Mouse (Mus musculus) forebrain, embryonic 11.5 days (tissue): ENCODE results near the gene Rufy3. TPM values are rescaled to one million over a fixed set of nuclear protein-coding genes. Genes with fewer than 3 reads are reported as not detected.

ENCODE experiments used
- ATAC-seq: fragments of 200-750 bp; cut with Nextera tagmentation; replicated peaks from 2 replicates; pipeline ENCODE4 v1.8.0; 2017; ENCODE audit warnings: moderate TSS enrichment; ENCODE audit not compliant: low FRiP score
- DNase-seq: peaks from one replicate; pipeline ENCODE4 v3.0.0-alpha.2; 2017; ENCODE audit warnings: low spot score
- H3K27ac ChIP-seq: fragments of 300-500 bp; sonication (generic); 2 replicates; pipeline ENCODE4 v1.5.1; 2014; ENCODE audit warnings: low read depth, low read length
- H3K27me3 ChIP-seq: fragments of 300-500 bp; sonication (generic); 2 replicates; pipeline ENCODE4 v1.6.1; 2014; ENCODE audit warnings: mild to moderate bottlenecking, low read length, mixed read lengths; ENCODE audit not compliant: control insufficient read depth, insufficient read depth
- H3K36me3 ChIP-seq: fragments of 300-500 bp; sonication (generic); 2 replicates; pipeline ENCODE4 v1.6.1; 2014; ENCODE audit warnings: mild to moderate bottlenecking, low read length, moderate library complexity, mixed read lengths; ENCODE audit not compliant: control insufficient read depth, insufficient read depth
- H3K4me1 ChIP-seq: fragments of 300-500 bp; sonication (generic); replicated peaks from 2 replicates; pipeline ENCODE4 v1.6.1; 2014; ENCODE audit warnings: low read length, mixed read lengths; ENCODE audit not compliant: control insufficient read depth, insufficient read depth
- H3K4me2 ChIP-seq: fragments of 300-500 bp; sonication (generic); 2 replicates; pipeline ENCODE4 v1.6.1; 2014; ENCODE audit warnings: low read depth, mild to moderate bottlenecking, low read length, moderate library complexity, mixed read lengths; ENCODE audit not compliant: severe bottlenecking
- H3K4me3 ChIP-seq: fragments of 300-500 bp; sonication (generic); 2 replicates; pipeline ENCODE4 v1.5.1; 2014; ENCODE audit warnings: low read depth, low read length
- H3K9ac ChIP-seq: fragments of 300-500 bp; sonication (generic); 2 replicates; pipeline ENCODE4 v1.6.1; 2014; ENCODE audit warnings: low read length
- H3K9me3 ChIP-seq: fragments of 300-500 bp; sonication (generic); 2 replicates; pipeline ENCODE4 v1.6.1; 2016; ENCODE audit warnings: low read length, mixed read lengths; ENCODE audit not compliant: control insufficient read depth
- WGBS: fragments of 180-500 bp; shearing (Covaris S2); extraction: QIAGEN DNeasy Blood & Tissue Kit; methylation state at CpG from one replicate; pipeline ENCODE4 v1.1.7; 2014; 5-methylcytosine and 5-hydroxymethylcytosine counted together
- polyA plus RNA-seq: library from polyadenylated mRNA; unstranded; fragments of >200 nt; fragmentation: Nextera tagmentation; extraction: Ambion mirVana; gene quantifications from 2 replicates; pipeline ENCODE4 v1.2.1, GENCODE M21; 2014

The Rufy3 gene
- polyA plus RNA-seq, 1 experiment from 2014 or later: 96.9 TPM

- WGBS: 80% methylated on average over 6 of the region's 6 CpGs
Observed at GRCm38 (mm10) chr5:88691506-88692095, 126.8 kb downstream of the Rufy3 start.

GRCm38 (mm10) chr5:88692586-88692985, 127.7 kb downstream of the Rufy3 start:
- Histone ChIP-seq H3K4me2 (no peak overlapping the region), H3K36me3 (no peaks in the 10 kb centered on the region), H3K9me3 (no peaks in the 10 kb centered on the region), H3K9ac (no peak overlapping the region), H3K27ac (no peak overlapping the region), H3K27me3 (no peaks in the 10 kb centered on the region), H3K4me1 (no peaks in the 10 kb centered on the region), H3K4me3 (no peak overlapping the region)
- WGBS: 84% methylated on average over 4 of the region's 4 CpGs
- ATAC-seq (no peak), DNase-seq (no peak)

More at GRCm38 (mm10) chr5:88691506-88692095, 126.8 kb downstream of the Rufy3 start:
- Histone ChIP-seq H3K4me3 (no peak overlapping the region), H3K4me1 (no peaks in the 10 kb centered on the region), H3K4me2 (no peak overlapping the region), H3K36me3 (no peaks in the 10 kb centered on the region), H3K27ac (no peak overlapping the region), H3K27me3 (no peaks in the 10 kb centered on the region), H3K9ac (no peak overlapping the region), H3K9me3 (no peaks in the 10 kb centered on the region)
- DNase-seq: no peak
- no peak for ATAC-seq

GRCm38 (mm10) chr5:88693057-88693456, 128.2 kb downstream of the Rufy3 start:
- ATAC-seq (no peak), DNase-seq (no peak)
- Histone ChIP-seq H3K4me2 (no peak overlapping the region), H3K4me1 (no peaks in the 10 kb centered on the region), H3K9ac (no peak overlapping the region), H3K27me3 (no peaks in the 10 kb centered on the region), H3K4me3 (no peak overlapping the region), H3K27ac (no peak overlapping the region), H3K9me3 (no peaks in the 10 kb centered on the region), H3K36me3 (no peaks in the 10 kb centered on the region)

- Histone ChIP-seq H3K9ac (no peak overlapping the region), H3K27me3 (no peaks in the 10 kb centered on the region), H3K4me1 (no peaks in the 10 kb centered on the region), H3K27ac (no peak overlapping the region), H3K36me3 (no peaks in the 10 kb centered on the region), H3K4me3 (no peak overlapping the region), H3K9me3 (no peaks in the 10 kb centered on the region), H3K4me2 (no peak overlapping the region)
- ATAC-seq: peak; percentile 33; the same call in 1 of the 2 replicates
- 87% methylated on average over 5 of the region's 5 CpGs for WGBS
- DNase-seq: no peak
Observed at GRCm38 (mm10) chr5:88697291-88697690, 132.5 kb downstream of the Rufy3 start.

- H3K27ac ChIP-seq: no peak overlapping the region
- no peaks in the 10 kb centered on the region for H3K36me3 ChIP-seq
- H3K27me3 ChIP-seq: no peaks in the 10 kb centered on the region
- DNase-seq (no peak), ATAC-seq (no peak)
- H3K4me3 ChIP-seq: no peak overlapping the region
- 73% methylated on average over 4 of the region's 4 CpGs for WGBS
- no peaks in the 10 kb centered on the region for H3K4me1 ChIP-seq
- H3K4me2 ChIP-seq: no peak overlapping the region
- no peaks in the 10 kb centered on the region for H3K9me3 ChIP-seq
- H3K9ac ChIP-seq: no peak overlapping the region
Observed at GRCm38 (mm10) chr5:88699251-88699913, 134.5 kb downstream of the Rufy3 start.

Other genes starting within 250 kb of the Rufy3 start
- not detected in 2 replicates for gene Prol1, start 247.7 kb upstream of the Rufy3 start, polyA plus RNA-seq
- not detected in 2 replicates for gene Amtn, start 188.9 kb upstream of the Rufy3 start, polyA plus RNA-seq
- not detected in 2 replicates for gene Ambn, start 109.0 kb upstream of the Rufy3 start, polyA plus RNA-seq
- not detected in 2 replicates for gene Enam, start 77.1 kb upstream of the Rufy3 start, polyA plus RNA-seq
- 0.48 TPM in 1 of 2 replicates, not detected in the other for gene Jchain, start 37.1 kb upstream of the Rufy3 start, polyA plus RNA-seq
- 74.4 and 77.6 TPM in 2 replicates for gene Utp3, start 10.6 kb upstream of the Rufy3 start, polyA plus RNA-seq
- 101 and 108 TPM in 2 replicates for gene Grsf1, start 111.1 kb downstream of the Rufy3 start, polyA plus RNA-seq
- 19.8 and 22.6 TPM in 2 replicates for gene Mob1b, start 155.8 kb downstream of the Rufy3 start, polyA plus RNA-seq
- gene Dck, start 200.0 kb downstream of the Rufy3 start, polyA plus RNA-seq: 151 and 153 TPM in 2 replicates